Mouse (Mus musculus): ENCODE data around the gene Npas3.

Gene Npas3

DNA sequence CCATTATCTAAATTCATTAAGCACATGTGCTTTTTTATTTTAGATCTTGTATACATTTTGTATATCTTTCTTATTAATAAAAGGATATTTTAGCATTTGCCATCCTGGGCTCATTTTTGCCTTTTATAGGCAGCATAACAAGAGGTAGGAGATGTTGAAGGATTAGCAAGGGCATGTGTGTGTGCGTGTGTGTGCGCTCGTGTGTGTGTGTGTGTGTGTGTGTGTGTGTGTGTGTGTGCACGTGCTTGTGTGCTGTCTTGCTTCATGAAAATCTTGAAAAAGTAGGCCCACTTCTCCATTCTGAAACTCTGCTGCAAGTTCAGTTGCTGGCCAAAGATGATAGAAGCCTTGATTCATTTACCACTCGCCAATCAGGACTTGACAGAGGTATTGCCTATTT, 338.8 kb downstream of the Npas3 start:
- no peak for DNase-seq (ENCODE audit: low read depth, low spot score)

GRCm38 (mm10) chr12:53587691-53588504, 339.4 kb downstream of the Npas3 start:
- DNase-seq (ENCODE audit: low read depth, low spot score) = no peak

GRCm38 (mm10) chr12:53589446-53589961, 341.0 kb downstream of the Npas3 start:
- DNase-seq (ENCODE audit: low read depth, low spot score) = no peak

DNA sequence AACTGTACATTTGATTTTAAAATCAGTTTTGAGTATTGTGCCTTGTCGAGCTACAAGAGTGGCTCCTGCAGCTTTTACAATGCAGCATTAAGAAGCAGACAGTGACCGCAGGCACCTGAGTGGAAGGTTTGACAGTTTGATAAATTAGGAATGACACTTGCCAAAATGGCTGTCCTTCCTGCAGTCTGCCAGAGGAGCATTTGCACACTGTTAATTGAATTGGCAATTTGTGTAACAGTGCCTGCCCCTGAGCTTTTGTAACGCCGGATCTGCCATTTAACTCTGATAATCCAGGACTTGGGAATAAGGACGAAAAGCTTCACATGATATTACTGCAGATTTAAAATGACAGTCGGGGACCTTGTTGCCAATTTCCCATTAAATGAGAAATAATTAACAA, 357.2 kb downstream of the Npas3 start:
- DNase-seq (ENCODE audit: low read depth, low spot score) = no peak

- no peak for DNase-seq (ENCODE audit: low read depth, low spot score)
Observed at GRCm38 (mm10) chr12:53612120-53612519, 363.6 kb downstream of the Npas3 start.

DNA sequence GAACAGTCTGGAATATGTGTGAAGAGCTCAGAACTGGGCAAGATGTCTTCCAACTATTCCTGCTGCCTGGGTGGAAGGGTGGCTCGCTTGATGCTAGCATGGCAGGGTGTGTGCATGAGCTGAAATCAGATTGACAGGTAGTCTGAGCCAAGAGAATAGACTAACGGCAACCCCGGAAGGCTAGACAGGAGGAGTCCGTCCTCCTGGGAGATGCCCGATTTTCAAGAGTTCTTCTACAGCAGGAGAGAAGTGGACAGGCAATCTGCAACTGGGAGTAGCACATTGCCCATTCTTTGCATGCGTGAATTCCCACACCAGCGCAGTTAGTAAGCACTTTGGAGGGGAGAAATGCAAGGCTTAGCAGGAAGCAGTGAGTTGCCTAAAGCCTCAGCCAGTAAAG, 372.8 kb downstream of the Npas3 start:
- DNase-seq (ENCODE audit: low read depth, low spot score) = no peak

DNA sequence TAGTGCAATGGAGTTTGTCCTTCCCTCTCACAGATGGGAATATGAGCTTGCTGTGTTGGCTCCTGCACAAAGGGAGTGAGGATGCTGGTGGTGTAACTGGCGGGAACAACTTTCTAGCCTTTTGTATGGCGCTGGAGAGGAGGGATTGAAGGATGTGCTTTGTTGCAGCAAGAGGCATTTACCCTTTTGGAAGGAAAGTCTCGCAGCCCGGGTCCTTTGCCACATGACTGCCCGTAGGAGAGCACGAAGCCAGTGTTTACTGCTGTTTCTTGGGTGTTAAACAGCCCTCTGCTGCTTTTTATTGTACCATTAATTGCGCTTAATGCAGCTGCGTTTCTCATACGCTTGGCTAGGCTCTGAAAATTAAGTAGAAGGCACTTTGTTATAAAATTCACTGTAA, 375.3 kb downstream of the Npas3 start:
- DNase-seq (ENCODE audit: low read depth, low spot score) = peak; percentile 76

- DNase-seq (ENCODE audit: low read depth, low spot score) = peak; percentile 69
Observed at GRCm38 (mm10) chr12:53624379-53625021, 376.0 kb downstream of the Npas3 start.

DNA sequence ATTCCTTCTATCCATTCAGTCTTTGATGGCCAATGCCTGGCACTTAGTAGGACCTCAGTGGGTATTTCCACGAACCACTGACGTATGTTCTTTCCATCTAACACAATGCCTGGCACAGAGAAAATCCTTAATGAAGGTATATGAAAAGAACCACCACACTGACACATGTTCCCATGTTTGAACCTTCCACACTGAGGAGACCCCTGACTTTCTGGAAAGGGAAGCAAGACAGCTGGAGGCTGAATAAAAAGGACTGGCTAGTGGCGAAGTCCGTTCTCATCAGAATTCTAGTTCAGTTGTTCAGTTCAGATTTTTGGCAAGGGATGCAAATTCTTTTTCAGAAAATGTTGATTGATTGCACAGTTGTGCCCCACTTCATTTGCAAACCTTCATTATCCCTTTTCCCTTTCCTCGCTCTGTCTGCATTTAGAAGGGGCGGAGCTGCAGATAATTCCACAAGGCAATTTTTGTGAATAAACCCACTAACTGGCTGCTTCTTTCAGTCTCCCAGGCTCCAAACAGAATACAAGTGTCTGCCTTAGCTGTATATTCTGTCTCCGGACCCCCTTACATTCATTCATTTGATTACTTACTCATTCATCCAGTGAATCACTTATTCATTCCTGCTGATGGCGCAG, 381.1 kb downstream of the Npas3 start:
- DNase-seq (ENCODE audit: low read depth, low spot score) = no peak

DNA sequence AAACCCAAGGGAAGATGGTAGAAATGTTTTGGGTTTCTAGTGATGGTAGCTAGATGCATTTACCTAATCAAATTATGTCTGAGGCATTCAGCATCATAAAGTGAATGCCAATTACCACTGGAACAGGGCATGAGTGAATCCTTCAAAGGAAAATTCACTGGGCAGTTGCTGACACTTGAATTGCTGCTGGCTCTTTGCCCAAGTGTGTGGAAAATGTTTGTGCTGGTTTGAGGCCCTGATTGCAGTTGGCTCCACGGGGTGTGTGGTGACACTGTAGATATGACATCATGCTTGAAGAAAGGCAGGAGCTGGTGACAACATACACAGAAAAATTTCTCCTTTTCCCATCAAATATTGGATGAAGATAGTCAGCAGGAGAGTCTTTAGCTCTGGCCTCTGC, 382.1 kb downstream of the Npas3 start:
- DNase-seq (ENCODE audit: low read depth, low spot score) = no peak

GRCm38 (mm10) chr12:53631315-53632106, 383.0 kb downstream of the Npas3 start:
- no peak for DNase-seq (ENCODE audit: low read depth, low spot score)

- DNase-seq (ENCODE audit: low read depth, low spot score) = no peak
Observed at GRCm38 (mm10) chr12:53638571-53638970, 390.1 kb downstream of the Npas3 start.

DNA sequence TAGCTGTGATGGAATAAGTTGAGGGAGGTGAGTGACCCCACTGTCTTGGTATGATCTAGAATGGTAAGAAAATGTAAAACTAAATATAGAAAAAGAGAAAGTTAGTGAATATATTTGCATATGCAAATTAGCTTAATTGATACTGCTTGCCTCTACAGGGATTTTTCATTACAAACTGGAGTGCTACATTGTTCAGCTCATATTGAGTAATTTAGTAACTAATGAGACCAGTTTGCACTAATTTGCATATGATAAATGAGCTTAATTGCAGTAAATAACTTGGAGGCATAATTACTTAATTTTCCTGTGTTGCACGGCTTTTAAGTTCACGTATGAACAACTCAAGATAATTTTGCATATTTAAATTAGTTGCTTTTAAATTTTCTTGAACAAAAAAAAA, 398.8 kb downstream of the Npas3 start:
- no peak for DNase-seq (ENCODE audit: low read depth, low spot score)

- DNase-seq (ENCODE audit: low read depth, low spot score) = no peak
Observed at GRCm38 (mm10) chr12:53656301-53656700, 407.8 kb downstream of the Npas3 start.

DNA sequence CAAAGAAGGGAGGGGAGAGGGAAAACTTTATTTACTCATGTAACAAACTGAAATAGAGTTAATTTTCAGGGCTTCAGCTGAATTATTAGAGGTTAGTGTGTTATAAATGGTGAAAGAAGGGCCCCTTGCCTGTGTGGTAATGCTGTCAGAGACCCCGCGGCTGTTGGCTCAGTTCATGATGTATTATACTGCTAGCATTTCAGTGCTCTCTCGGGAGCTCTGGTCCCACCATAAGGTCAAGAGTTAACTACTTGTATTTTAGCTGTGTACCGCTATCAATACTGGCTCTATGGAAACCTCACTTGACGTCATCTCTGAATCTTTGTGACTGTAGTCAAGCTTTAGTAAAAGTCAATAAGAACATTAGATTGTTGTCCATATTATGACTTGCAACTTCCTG, 415.6 kb downstream of the Npas3 start:
- DNase-seq (ENCODE audit: low read depth, low spot score) = peak; percentile 88

DNA sequence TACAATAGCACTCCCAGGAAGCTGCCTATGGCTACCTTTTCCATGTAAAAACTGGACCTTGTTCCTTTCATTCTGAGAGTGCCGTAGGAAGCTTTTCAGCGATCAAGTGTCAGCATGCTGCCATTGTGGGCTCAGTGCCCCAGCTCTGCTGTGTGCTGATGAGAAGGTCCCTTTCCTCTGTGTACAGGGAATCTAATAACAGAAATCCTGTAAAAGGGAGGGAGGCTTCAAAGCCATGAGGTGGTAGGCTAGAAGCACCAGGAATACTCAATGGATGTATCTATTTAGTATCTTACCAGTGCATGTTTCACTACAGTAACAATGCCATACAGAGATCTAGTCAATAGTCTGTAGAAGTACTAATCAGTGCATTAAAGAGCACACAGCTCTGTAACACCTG, 423.4 kb downstream of the Npas3 start:
- DNase-seq (ENCODE audit: low read depth, low spot score) = no peak

- no peak for DNase-seq (ENCODE audit: low read depth, low spot score)
Observed at GRCm38 (mm10) chr12:53677091-53677630, 428.7 kb downstream of the Npas3 start.

- DNase-seq (ENCODE audit: low read depth, low spot score) = peak; percentile 28
Observed at GRCm38 (mm10) chr12:53678166-53678565, 429.7 kb downstream of the Npas3 start.

DNA sequence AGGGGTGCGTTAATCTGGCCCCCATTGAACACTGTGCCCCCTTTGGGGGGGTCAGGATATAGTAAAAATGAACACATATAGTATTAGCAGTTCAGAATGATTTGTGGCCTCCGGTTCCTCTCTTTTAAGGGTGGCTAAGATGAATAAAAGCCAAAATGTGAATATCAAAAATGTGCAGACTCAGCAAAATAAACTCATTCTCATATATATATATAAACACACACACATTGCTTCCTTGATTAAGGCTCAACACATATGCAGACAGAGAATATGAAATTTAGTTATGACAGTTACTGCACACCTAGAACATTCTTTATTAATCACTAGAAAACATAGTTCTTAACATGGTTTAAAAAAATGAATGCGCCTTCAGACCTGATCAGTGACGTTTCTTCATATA, 430.7 kb downstream of the Npas3 start:
- DNase-seq (ENCODE audit: low read depth, low spot score) = no peak

GRCm38 (mm10) chr12:53680501-53680900, 432.0 kb downstream of the Npas3 start:
- no peak for DNase-seq (ENCODE audit: low read depth, low spot score)

GRCm38 (mm10) chr12:53682036-53682435, 433.6 kb downstream of the Npas3 start:
- DNase-seq (ENCODE audit: low read depth, low spot score) = no peak

Measured in forelimb bud, embryonic 11.5 days (tissue).